In genomic region chr3:14839466-14840118, GRCm38 (mm10) we compare ENCODE assay signal across 16 mouse cellular contexts. TPM values are rescaled to one million over a fixed set of nuclear protein-coding genes. Genes with fewer than 3 reads are reported as not detected.
"Had no signal": no experiment of that assay in that cellular context is flagged by ENCODE, and none has a peak within 500 bp of the region (broad histone marks: within the 10 kb centered on the region; RNA-seq: fewer than 3 reads in every experiment).

No protein-coding gene starts in this region.

- DNase-seq: gastrocnemius, postnatal 25 days; heart, adult 2 months; heart, postnatal 4 days; kidney, adult 18-20 months; kidney, adult 8-10 months; kidney, postnatal 10 days; kidney, postnatal 25 days; kidney, postnatal 4 days; liver, embryonic 13.5 days; liver, postnatal 0 days had no signal

RNA-seq across cellular contexts. Expression of gene Car1, which starts 31.4 kb away (rescaled TPM):
- total RNA-seq: heart, adult 2 months; heart, postnatal 25 days; heart, postnatal 4 days; layer of hippocampus, adult 2 months; layer of hippocampus, postnatal 10 days; layer of hippocampus, postnatal 25 days; left cerebral cortex, adult 2 months; left cerebral cortex, postnatal 14 days had no signal
